Mouse (Mus musculus): ENCODE measurements around the gene Tcf19. TPM values are rescaled to one million over a fixed set of nuclear protein-coding genes. Genes with fewer than 3 reads are reported as not detected.
"Not testable (repeated sequence)": the region's sequence is repeated elsewhere in the genome, so short reads cannot be mapped to it uniquely, and the experiment has no call there.

The Tcf19 gene
- total RNA-seq, 2 experiments from 2014 or later: 4.7 to 7.2 TPM

DNA sequence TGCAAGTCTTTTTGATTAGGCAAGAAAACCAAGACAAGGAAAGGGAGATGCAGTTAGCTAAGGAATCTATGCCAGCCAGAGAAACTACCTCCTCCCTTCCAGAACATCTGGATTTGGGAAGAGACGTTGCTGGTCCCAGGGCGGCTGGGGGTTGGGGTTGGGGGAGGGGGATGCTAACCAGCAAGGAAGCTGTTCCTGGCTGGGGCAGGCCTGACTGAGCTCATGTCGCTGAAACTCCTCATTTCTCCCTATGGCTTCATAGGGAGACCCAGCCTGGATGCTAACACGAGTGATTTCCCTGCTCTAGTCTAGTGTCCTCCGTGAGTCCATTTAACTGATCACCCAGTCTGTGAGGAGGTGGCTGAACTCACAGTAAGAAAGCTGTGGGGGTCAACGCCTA is 14.4 kb downstream of the Tcf19 start:
- no peak for DNase-seq (ENCODE audit: low spot score in 2 of 2)
- TF ChIP-seq CTCF (conservative IDR thresholded peaks at IDR 0.05): no peak
- no peak overlapping the region for H3K27ac ChIP-seq
- no peak overlapping the region for H3K4me3 ChIP-seq

DNA sequence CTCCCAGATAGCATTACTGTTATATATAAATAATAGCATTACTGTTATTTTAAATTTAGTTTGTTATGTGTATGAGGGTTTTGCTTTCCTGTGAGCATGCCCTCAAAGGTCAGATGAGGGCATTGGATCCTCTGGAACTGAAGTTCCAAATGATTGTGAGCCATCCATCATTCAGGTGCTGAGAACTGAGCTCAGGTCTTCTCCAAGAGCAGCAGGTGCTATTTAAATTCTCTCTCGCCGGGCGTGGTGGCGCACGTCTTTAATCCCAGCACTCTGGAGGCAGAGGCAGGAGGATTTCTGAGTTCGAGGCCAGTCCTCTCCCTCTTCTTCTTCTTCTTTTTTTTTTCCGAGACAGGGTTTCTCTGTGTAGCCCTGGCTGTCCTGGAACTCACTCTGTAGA is 19.5 kb downstream of the Tcf19 start:
- no peak overlapping the region for H3K27ac ChIP-seq
- TF ChIP-seq CTCF (conservative IDR thresholded peaks at IDR 0.05): no peak
- no peak for DNase-seq (ENCODE audit: low spot score in 2 of 2)
- no peak overlapping the region for H3K4me3 ChIP-seq

DNA sequence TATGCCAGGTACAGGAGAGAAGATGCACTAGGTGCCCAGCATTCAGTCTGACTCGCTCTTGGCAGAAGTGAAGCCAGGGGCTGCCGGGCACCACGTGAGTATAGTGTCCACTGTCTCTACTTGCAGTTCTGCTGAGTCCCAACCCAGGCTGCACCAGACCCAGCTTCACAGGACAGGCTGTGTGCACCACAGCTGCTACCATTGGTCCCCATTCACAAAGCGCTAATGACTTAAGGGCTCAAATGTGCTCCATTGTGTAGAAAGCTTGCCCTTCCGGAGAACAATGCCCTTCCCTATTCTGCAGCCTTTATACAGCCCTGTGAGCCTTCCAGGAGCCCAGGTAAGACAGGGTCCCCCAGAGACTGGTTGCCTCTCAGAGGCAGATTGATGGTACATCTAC is 26.3 kb downstream of the Tcf19 start:
- H3K27ac ChIP-seq: no peak overlapping the region
- no peak for DNase-seq (ENCODE audit: low spot score in 2 of 2)
- H3K4me3 ChIP-seq: no peak overlapping the region
- TF ChIP-seq CTCF (conservative IDR thresholded peaks at IDR 0.05): no peak

DNA sequence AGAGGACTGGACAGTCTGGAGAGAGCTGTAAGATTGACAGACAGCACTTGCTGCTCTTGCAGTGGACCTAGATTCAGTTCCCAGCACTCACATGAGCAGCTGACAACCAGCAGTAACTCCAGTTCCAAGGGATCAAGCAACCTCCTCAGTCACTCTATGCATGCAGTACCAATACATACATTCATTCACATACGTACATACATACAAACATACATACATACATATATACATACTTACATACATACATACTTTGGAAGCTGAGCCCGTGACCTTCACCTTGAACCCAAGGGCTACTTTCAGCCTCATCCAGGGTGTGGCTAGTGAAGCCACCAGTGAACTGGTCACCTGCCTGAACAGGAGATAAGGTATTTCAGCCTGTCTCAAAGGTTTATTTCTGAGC is 28.6 kb downstream of the Tcf19 start:
- Histone ChIP-seq H3K27ac (no peak overlapping the region), H3K4me3 (no peak overlapping the region)
- TF ChIP-seq CTCF (conservative IDR thresholded peaks at IDR 0.05): no peak
- no peak for DNase-seq (ENCODE audit: low spot score in 2 of 2)

DNA sequence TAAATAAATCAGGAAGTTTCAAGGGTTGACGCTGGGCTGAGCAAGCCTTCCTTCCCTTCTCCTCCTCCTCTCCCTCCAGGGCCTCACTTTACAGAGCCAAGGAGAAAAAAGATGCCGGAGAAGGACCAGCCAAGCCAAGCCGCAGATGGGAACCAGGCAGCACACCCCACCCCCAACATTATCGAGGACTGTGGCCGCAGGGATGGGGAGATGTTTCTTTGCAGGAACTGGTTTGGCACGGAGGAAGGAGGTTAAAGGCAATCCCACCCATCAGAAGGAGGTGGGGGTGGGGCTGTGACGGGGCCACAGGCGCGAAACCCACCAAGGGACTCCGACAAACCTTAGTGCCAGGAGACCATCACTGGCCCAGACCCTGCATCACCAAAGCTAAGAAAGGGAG is 29.9 kb downstream of the Tcf19 start:
- TF ChIP-seq CTCF (conservative IDR thresholded peaks at IDR 0.05): no peak

DNA sequence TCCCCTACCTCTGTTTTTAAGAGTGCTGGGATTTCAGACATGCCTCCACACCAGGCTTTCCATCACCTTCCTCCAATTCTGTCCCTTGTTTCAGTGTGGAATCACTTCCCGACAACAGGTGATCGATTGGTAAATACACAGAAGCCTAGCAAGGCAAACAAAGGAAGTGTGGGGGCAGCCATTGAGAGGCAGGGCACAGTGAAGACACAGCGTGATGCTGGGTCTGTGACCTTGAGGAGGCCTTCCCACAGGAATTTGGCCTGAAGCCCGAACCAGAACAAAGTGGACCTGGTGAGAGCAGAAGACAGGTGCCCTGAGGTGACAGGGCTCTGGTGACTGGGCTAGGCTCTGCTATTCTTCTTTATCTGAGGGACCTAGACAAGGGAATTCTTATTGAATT is 30.9 kb downstream of the Tcf19 start:
- TF ChIP-seq CTCF (conservative IDR thresholded peaks at IDR 0.05): no peak
- DNase-seq (ENCODE audit: low spot score in 2 of 2): no peak
- no peak overlapping the region for H3K27ac ChIP-seq
- no peak overlapping the region for H3K4me3 ChIP-seq

More for the DNA sequence above, 29.9 kb downstream of the Tcf19 start:
- DNase-seq (ENCODE audit: low spot score in 2 of 2): no peak
- H3K4me3 ChIP-seq: no peak overlapping the region
- no peak overlapping the region for H3K27ac ChIP-seq

DNA sequence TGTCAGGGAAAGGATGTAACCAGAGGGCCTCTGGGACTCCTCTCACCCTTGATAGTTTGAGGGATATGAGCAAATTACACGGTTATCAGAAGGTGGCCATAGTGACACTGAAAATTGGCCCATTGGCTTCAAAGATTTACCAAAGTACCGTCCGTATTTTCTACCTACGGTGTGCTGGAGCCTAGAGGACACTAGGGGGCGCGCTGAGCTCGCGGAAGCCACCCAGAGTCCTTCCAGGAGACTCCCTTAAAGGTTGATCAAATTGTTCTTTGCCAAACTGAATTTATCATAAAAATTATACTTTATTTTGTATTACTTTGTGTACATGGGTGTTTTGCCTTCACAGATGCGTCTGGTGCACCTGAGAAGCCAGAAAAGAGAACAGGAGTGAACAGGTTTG is 32.6 kb downstream of the Tcf19 start:
- peak; percentile 98 for TF ChIP-seq CTCF (conservative IDR thresholded peaks at IDR 0.05)
- Histone ChIP-seq H3K4me3 (no peak overlapping the region), H3K27ac (no peak overlapping the region)
- DNase-seq (ENCODE audit: low spot score in 2 of 2): peak; percentile 23 to 63

DNA sequence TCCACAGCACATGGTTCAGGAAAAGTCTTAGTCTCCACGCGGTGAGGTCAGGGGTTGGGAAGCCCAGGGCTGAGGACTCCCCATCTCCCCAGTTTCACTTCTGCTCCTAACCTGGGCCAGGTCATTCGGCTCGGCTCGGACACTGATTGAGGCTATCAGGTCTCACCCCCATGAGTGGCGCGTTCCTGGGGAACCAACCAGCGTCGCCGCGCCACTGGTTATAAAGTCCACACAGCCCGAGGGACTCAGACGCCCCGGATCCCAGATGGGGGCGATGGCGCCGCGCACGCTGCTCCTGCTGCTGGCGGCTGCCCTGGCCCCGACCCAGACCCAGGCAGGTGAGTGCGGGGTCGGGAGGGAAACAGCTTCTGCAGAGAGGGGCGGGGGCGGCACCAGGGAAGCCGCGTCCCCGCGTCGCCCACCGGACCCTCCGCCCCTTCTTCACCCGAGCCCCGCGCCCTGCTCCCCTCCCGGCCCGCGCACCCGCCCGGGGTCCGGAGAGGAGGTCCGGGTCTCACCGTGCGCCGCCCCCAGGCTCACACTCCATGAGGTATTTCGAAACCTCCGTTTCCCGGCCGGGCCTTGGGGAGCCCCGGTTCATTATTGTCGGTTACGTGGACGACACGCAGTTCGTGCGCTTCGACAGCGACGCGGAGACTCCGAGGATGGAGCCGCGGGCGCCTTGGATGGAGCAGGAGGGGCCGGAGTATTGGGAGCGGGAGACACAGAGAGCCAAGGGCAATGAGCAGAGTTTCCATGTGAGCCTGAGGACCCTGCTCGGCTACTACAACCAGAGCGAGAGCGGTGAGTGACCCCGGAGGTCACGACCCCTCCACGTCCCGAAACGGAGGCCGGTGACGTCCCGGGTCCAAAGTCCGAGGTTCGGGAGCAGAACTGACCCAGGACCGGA is 46.5 kb downstream of the Tcf19 start, which contains the start of gene H2-Q10:
Gene H2-Q10, plus strand, starts transcription at position 248 of the 910 bp plus-strand sequence.
- Histone ChIP-seq H3K27ac (no peak within 1 kb of the TSS), H3K4me3 (peak within 1 kb of the TSS; percentile 37)
- TF ChIP-seq CTCF (conservative IDR thresholded peaks at IDR 0.05): no peak
- no peak for DNase-seq (ENCODE audit: low spot score in 2 of 2)

DNA sequence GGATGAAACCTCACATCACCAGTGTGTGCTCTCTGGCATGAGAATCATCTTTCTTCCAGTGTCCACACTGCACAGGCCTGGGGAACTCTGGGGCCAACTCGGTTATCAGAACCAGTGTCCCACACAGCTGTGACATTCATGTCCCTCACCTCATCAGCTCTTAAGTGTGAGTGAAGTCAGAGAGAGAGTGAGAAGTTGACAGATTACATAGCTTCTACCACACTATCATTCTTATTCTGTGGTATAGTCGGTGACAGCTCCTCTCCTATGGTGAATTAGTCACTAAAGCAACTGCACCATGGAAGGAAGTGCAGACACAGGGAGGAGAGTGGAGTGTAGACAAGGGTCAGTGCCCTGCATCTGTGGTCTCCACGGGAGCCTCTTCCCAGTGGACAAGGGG is 47.7 kb downstream of the Tcf19 start:
- DNase-seq (ENCODE audit: low spot score in 2 of 2); H3K4me3 ChIP-seq: not testable (repeated sequence)

DNA sequence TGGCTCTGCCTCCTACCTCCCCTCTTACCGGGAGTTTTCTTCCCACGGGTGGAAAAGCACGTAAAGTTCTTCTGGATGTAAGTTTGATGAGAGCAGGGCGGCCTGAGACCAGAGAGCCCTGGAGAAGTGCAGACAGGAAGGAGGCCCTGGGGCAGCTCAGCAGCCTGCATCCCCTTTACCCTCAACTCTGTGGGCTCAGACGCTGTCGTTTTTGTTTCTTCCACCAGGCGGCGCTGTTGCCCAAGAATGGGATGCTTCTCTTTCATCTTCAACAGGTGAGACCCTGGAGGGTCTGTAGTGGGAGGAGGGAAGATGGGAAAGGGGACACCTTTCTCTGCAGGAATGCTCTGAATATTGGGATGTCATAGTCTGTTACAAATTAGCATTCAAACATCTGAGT is 51.0 kb downstream of the Tcf19 start:
- not testable (repeated sequence) for DNase-seq (ENCODE audit: low spot score in 2 of 2); H3K27ac ChIP-seq; H3K4me3 ChIP-seq
- peak; percentile 70 for TF ChIP-seq CTCF (conservative IDR thresholded peaks at IDR 0.05)

More for the DNA sequence above, 47.7 kb downstream of the Tcf19 start:
- not testable (repeated sequence) for H3K27ac ChIP-seq

Other genes with a start within 250 kb of the Tcf19 start
- gene H2-Q1, start 196.4 kb downstream of the Tcf19 start, total RNA-seq (2021): under 1 TPM; 0.13 to 0.47 TPM
- under 1 TPM in 1 of 2 experiments, not detected in 1; 0.38 TPM for gene H2-Q2, start 174.6 kb downstream of the Tcf19 start, total RNA-seq (2021)
- gene H2-Q4, start 137.2 kb downstream of the Tcf19 start, total RNA-seq (2021): 1 to 10 TPM; 1.7 to 2.3 TPM
- not detected for gene H2-Q6, start 92.0 kb downstream of the Tcf19 start, total RNA-seq (2021)
- under 1 TPM; 0.69 to 0.79 TPM for gene H2-Q7, start 77.7 kb downstream of the Tcf19 start, total RNA-seq (2021)
- under 1 TPM; 0.12 to 0.15 TPM for gene H2-Q10, start 46.7 kb downstream of the Tcf19 start, total RNA-seq (2021)
- under 1 TPM in 1 of 2 experiments, not detected in 1; 0.52 TPM for gene Pou5f1, start 10.8 kb downstream of the Tcf19 start, total RNA-seq (2021)
- 10 to 100 TPM; 11.0 to 12.6 TPM for gene Cchcr1, start 276 bp upstream of the Tcf19 start, total RNA-seq (2021)
- gene Psors1c2, start 16.4 kb upstream of the Tcf19 start, total RNA-seq (2021): 1 to 10 TPM in 1 of 2 experiments, under 1 TPM in 1; 0.59 to 1.1 TPM
- under 1 TPM in 1 of 2 experiments, not detected in 1; 0.25 TPM for gene Cdsn, start 35.3 kb upstream of the Tcf19 start, total RNA-seq (2021)
- not detected for gene 2300002M23Rik, start 50.6 kb upstream of the Tcf19 start, total RNA-seq (2021)
- gene Sfta2, start 84.7 kb upstream of the Tcf19 start, total RNA-seq (2021): not detected
- not detected for gene Gm9573, start 109.8 kb upstream of the Tcf19 start, total RNA-seq (2021)
- not detected for gene Mucl3, start 126.9 kb upstream of the Tcf19 start, total RNA-seq (2021)
- 10 to 100 TPM; 32.4 to 47.3 TPM for gene Vars2, start 150.8 kb upstream of the Tcf19 start, total RNA-seq (2021)
- gene Gtf2h4, start 156.9 kb upstream of the Tcf19 start, total RNA-seq (2021): 10 to 100 TPM; 29.9 to 35.3 TPM
- 10 to 100 TPM; 54.3 to 61.0 TPM for gene Ddr1, start 187.8 kb upstream of the Tcf19 start, total RNA-seq (2021)

Measured in layer of hippocampus, adult 2 months (tissue).